Mouse (Mus musculus): ENCODE results near the gene Tcl1b1. TPM values are rescaled to one million over a fixed set of nuclear protein-coding genes. Genes with fewer than 3 reads are reported as not detected.
"Not testable (repeated sequence)": the region's sequence is repeated elsewhere in the genome, so short reads cannot be mapped to it uniquely, and the experiment has no call there.

Tcl1b1 gene
- polyA plus RNA-seq, 1 experiment: not detected

DNA sequence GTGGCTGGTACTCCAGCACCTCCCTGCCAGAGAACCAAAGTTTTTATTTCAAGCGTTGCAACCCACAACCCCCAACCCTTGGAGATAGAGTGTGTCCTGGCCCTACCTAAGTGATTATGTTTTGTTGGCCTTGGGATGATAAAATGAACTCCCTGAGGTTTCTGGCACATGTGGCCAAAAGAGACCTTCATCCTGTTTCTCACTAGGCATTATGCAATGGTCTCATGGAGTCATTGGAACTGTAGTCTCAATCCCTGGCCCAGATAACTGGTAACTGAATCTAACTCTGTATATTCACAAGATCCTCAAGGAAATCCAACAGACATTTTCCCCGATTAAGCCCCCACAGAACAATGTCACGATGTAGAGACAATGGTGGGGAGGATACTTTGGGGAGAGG, 16.4 kb upstream of the Tcl1b1 start:
- Histone ChIP-seq H3K4me1 (ENCODE audit: control insufficient read depth, insufficient read depth, low read length) (no peaks in the 10 kb centered on the region), H3K27ac (ENCODE audit: control insufficient read depth, insufficient read depth, low read depth, low read length, poor library complexity) (no peak overlapping the region), H3K4me3 (replicated peaks; ENCODE audit: control insufficient read depth, low read depth, low read length) (no peak overlapping the region)
- WGBS: 86% methylated on average over 3 of the region's 3 CpGs
- TF ChIP-seq CTCF (IDR thresholded peaks at IDR 0.05; ENCODE audit: control insufficient read depth, insufficient read depth, low read length) (no peak), POLR2A (IDR thresholded peaks at IDR 0.05; ENCODE audit: borderline replicate concordance, control insufficient read depth, low read depth, low read length) (no peak)

DNA sequence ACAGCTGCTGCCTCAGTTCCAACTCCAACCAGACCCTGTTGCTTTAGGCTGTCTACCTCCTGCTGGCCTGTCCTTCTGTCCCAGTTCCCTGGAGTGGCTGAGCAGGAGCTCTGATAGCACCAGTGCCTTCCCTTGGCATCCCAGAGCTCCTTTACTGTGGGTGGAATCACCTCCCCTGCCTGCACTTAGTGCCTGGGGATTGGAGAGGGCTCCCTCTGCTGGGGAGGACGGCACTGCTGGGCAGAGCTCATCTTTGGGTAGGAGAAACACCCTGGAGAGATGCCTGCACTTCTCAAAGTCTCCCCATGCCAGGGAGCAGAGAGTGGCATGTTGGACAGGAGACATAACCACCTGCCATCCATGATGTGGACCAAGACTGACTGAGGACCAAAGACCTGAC, 14.6 kb upstream of the Tcl1b1 start:
- not testable (repeated sequence) for H3K4me3 ChIP-seq (replicated peaks; ENCODE audit: control insufficient read depth, low read depth, low read length); H3K4me1 ChIP-seq (ENCODE audit: control insufficient read depth, insufficient read depth, low read length); H3K27ac ChIP-seq (ENCODE audit: control insufficient read depth, insufficient read depth, low read depth, low read length, poor library complexity)
- WGBS: 35% methylated on average over 1 of the region's 1 CpGs

DNA sequence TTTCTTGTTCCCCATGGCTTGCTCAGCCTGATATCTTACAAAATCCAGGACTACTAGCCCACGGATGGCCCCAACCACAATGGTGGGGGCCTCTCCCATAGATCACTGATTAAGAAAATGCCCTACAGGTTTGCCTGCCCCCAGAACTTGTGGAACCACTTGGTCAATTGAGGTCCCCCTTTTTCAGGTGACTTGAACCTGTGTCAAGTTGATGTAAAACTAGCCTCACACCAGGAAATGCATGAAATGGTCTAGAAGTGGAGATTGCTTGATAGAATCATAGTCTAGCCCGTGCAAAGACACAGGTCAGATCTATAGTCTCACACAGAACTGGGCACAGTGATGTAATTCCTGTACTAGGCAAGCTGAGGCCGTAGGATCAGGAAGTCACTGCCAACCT, 13.8 kb upstream of the Tcl1b1 start, which contains the start of gene Tcl1b2:
Gene Tcl1b2 (plus strand): TSS at position 301 of the 400 bp plus-strand sequence.
- WGBS: 48% methylated on average over 3 of the region's 3 CpGs
- H3K4me1 ChIP-seq (ENCODE audit: control insufficient read depth, insufficient read depth, low read length): no peaks in the 10 kb centered on the region
- H3K4me3 ChIP-seq (replicated peaks; ENCODE audit: control insufficient read depth, low read depth, low read length): no peak within 1 kb of the TSS
- TF ChIP-seq CTCF (IDR thresholded peaks at IDR 0.05; ENCODE audit: control insufficient read depth, insufficient read depth, low read length) (no peak), POLR2A (IDR thresholded peaks at IDR 0.05; ENCODE audit: borderline replicate concordance, control insufficient read depth, low read depth, low read length) (no peak)
- H3K27ac ChIP-seq (ENCODE audit: control insufficient read depth, insufficient read depth, low read depth, low read length, poor library complexity): no peak within 1 kb of the TSS

DNA sequence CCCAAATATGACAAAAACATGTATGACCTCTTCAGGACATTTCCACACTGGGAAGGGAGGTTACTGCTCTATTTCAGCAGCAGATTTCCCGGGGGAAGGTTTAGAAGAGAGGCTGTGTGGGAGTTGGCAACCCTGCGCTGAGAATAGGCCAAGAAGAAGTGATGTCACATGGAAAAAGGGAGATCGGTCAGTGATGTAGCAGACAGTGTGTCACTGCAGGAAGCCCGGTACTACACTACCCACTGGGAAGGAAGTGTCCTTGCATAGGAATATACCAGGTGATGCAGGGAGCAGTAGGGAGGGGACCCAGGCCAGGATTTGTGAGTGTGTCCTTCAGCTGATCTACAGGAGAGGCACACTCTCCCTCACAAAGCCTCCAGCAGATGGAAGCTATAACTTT, 4.2 kb upstream of the Tcl1b1 start:
- WGBS: 38% methylated on average over 4 of the region's 4 CpGs
- H3K4me3 ChIP-seq (replicated peaks; ENCODE audit: control insufficient read depth, low read depth, low read length); H3K27ac ChIP-seq (ENCODE audit: control insufficient read depth, insufficient read depth, low read depth, low read length, poor library complexity); H3K4me1 ChIP-seq (ENCODE audit: control insufficient read depth, insufficient read depth, low read length): not testable (repeated sequence)

DNA sequence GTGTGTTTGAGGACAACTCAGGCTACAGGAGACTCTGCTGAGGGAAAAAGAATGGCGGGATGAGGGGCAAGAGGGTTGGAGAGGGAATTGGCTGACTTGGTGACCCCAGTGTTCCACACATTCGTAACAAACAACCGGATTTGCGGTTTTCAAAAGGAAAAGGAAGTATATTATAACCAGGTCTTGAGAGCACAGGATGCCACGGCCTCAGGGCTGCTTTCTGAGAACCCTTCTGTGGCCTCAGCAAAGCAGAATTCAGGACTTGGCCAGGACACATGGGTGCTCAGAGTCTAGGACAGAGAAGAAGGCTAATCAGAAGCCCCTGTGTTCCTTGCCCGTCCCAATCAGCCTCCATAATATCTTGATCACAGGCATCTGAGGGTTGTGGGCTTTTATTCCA, 648 bp upstream of the Tcl1b1 start:
- WGBS: 3% methylated on average over 6 of the region's 6 CpGs
- H3K4me1 ChIP-seq (ENCODE audit: control insufficient read depth, insufficient read depth, low read length): no peaks in the 10 kb centered on the region
- no peak overlapping the region for H3K4me3 ChIP-seq (replicated peaks; ENCODE audit: control insufficient read depth, low read depth, low read length)
- no peak overlapping the region for H3K27ac ChIP-seq (ENCODE audit: control insufficient read depth, insufficient read depth, low read depth, low read length, poor library complexity)
- TF ChIP-seq POLR2A (IDR thresholded peaks at IDR 0.05; ENCODE audit: borderline replicate concordance, control insufficient read depth, low read depth, low read length) (no peak), CTCF (IDR thresholded peaks at IDR 0.05; ENCODE audit: control insufficient read depth, insufficient read depth, low read length) (no peak)

DNA sequence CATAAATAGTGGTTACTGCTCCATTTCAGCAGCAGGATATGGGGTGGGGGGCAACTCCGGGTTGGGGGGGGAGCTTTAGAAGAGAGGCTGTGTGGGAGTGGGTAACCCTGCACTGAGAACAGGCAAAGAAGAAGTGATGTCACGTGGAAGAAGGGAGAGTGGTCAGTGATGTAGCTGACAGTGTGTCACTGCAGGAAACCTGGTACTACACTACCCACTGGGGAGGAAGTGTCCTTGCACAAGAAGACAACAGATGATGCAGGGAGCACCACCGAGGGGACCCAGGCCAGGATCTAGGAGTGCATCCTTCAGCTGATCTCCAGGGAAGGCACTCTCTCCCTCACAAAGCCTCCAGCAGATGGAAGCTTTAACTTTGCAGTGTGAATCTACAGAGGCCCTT, 7.2 kb downstream of the Tcl1b1 start:
- Histone ChIP-seq H3K4me1 (ENCODE audit: control insufficient read depth, insufficient read depth, low read length) (no peaks in the 10 kb centered on the region), H3K27ac (ENCODE audit: control insufficient read depth, insufficient read depth, low read depth, low read length, poor library complexity) (no peak overlapping the region), H3K4me3 (replicated peaks; ENCODE audit: control insufficient read depth, low read depth, low read length) (no peak overlapping the region)
- WGBS: 5% methylated on average over 3 of the region's 3 CpGs
- TF ChIP-seq POLR2A (IDR thresholded peaks at IDR 0.05; ENCODE audit: borderline replicate concordance, control insufficient read depth, low read depth, low read length): no peak
- TF ChIP-seq CTCF (IDR thresholded peaks at IDR 0.05; ENCODE audit: control insufficient read depth, insufficient read depth, low read length): no peak

DNA sequence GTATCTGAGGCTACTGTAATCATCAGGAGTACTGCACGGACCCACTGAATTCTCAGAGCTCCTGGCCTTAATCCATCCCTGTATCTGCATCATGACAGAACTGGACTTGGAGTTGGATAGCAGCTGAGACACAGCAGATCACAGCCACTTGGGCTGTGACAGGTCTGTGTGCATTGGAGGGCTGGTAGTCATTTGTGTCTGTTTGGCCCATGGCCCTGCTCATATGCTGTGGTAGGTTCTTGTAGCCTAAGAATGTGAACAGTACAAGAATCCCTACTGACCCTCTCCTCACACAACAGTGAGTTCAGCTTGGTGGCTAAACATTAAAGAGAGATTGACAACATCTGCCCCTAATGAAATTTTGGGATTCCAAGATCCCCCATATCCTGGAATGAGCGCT, 13.9 kb downstream of the Tcl1b1 start:
- TF ChIP-seq CTCF (IDR thresholded peaks at IDR 0.05; ENCODE audit: control insufficient read depth, insufficient read depth, low read length) (no peak), POLR2A (IDR thresholded peaks at IDR 0.05; ENCODE audit: borderline replicate concordance, control insufficient read depth, low read depth, low read length) (no peak)
- 75% methylated on average over 2 of the region's 2 CpGs for WGBS

DNA sequence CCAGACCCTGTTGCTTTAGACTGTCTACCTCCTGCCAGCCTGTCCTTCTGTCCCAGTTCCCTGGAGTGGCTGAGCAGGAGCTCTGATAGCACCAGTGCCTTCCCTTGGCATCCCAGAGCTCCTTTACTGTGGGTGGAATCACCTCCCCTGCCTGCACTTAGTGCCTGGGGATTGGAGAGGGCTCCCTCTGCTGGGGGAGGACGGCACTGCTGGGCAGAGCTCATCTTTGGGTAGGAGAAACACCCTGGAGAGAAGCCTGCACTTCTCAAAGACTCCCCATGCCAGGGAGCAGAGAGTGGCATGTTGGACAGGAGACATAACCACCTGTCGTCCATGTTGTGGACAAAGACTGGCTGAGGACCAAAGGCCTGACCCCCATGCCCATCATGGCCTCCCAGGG, 14.8 kb downstream of the Tcl1b1 start:
- TF ChIP-seq CTCF (IDR thresholded peaks at IDR 0.05; ENCODE audit: control insufficient read depth, insufficient read depth, low read length): peak; percentile 17; the same call in 1 of the 2 replicates
- 18% methylated on average over 2 of the region's 2 CpGs for WGBS
- not testable (repeated sequence) for H3K4me3 ChIP-seq (replicated peaks; ENCODE audit: control insufficient read depth, low read depth, low read length); H3K27ac ChIP-seq (ENCODE audit: control insufficient read depth, insufficient read depth, low read depth, low read length, poor library complexity); H3K4me1 ChIP-seq (ENCODE audit: control insufficient read depth, insufficient read depth, low read length)

More for the DNA sequence above, 13.9 kb downstream of the Tcl1b1 start:
- Histone ChIP-seq H3K27ac (ENCODE audit: control insufficient read depth, insufficient read depth, low read depth, low read length, poor library complexity) (no peak overlapping the region), H3K4me1 (ENCODE audit: control insufficient read depth, insufficient read depth, low read length) (no peaks in the 10 kb centered on the region), H3K4me3 (replicated peaks; ENCODE audit: control insufficient read depth, low read depth, low read length) (no peak overlapping the region)

DNA sequence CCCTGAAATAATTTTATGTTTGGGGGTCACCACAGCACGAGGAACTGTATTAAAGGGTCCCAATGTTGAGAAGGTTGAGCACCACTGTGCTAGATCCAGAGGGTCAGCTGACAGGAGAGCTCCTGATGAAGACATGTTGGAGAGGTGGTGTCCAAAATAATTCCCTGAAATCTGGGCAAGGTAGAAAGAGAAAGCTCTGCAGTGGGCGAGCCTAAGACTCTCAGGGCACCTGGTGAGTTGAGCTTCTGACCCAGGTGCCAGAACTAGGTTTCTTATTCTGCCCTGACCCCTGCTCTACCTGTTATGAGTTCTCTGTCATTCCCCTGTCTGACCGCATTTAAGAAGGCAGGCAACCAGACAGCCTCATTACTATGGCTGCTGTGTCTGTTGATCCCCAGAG, 16.6 kb downstream of the Tcl1b1 start, which contains the start of gene Tcl1b5:
Gene Tcl1b5 (plus strand): TSS at position 301 of the 400 bp plus-strand sequence.
- 59% methylated on average over 3 of the region's 3 CpGs for WGBS
- H3K4me1 ChIP-seq (ENCODE audit: control insufficient read depth, insufficient read depth, low read length); H3K4me3 ChIP-seq (replicated peaks; ENCODE audit: control insufficient read depth, low read depth, low read length); H3K27ac ChIP-seq (ENCODE audit: control insufficient read depth, insufficient read depth, low read depth, low read length, poor library complexity): not testable (repeated sequence)

DNA sequence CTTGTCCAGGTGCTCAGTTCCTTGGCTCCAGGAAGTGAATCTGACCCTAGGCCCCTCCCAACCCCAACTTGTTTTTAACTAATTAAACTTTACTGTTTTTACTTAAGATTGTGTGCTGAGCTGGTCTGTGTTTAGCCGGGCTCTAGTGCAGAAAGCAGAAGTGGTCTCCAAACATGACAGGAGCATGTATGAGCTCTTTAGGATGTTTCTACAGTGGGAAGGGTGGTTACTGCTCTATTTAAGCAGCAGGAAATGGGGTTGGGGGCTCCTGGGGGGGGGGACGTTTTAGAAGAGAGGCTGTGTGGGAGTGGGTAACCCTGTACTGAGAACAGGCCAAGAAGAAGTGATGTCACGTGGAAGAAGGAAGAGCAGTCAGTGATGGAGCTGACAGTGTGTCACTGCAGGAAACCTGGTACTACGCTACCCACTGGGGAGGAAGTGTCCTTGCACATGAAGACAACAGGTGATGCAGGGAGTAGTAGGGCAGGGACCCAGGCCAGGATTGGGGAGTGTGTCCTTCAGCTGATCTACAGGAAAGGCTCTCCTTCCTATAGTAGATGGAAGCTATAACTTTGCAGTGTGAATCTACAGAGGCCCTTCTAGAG, 21.7 kb downstream of the Tcl1b1 start:
- 5% methylated on average over 4 of the region's 4 CpGs for WGBS
- not testable (repeated sequence) for H3K4me1 ChIP-seq (ENCODE audit: control insufficient read depth, insufficient read depth, low read length); H3K27ac ChIP-seq (ENCODE audit: control insufficient read depth, insufficient read depth, low read depth, low read length, poor library complexity); H3K4me3 ChIP-seq (replicated peaks; ENCODE audit: control insufficient read depth, low read depth, low read length)
